Mouse (Mus musculus): ENCODE measurements around the gene Cybc1.

The Cybc1 gene

DNA sequence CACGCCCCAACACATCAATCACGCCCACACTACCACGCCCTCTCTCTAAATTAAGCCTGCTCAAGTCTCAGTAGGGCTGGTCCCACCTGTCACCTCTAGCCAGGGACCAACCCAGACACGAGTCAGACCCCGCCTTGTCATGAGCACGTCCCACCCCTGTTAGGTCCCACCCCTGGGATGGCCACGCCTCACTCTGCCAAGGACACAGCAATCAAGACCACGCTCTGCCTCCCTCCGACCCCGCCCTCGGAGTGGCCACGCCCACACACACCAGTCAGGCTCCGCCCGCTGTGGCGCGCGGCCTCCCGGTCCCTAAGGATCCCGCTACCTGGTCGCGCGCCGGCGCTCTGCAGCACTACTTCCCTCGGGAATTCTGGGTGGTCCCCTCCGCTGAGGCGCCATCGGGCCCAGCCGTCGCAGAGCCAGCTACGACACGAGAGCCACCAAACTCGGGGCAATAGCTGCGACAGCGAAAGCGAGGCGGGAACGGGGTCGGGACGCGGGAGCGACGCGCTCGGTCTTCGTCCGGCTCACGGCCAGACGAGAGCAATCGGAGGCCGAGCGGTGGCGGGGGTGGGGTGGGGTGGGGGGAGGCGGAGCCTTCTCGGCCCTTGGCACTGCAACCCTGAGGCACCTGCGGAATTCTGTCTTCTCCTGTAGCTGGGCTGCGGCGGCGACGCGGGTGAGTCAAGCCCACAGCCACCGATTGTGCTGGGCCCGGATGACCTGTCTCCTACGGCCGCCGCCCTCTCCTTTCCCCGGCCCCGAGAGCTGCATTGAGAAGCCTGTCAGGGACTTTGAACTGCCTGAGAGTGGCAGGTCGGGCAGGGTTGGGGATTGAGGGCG lies 24.7 kb downstream of the Cybc1 start, which contains the start of the genes Hexdc and Ogfod3:
Gene Hexdc (plus strand): TSS at position 273 of the 846 bp plus-strand sequence.
Gene Ogfod3 (minus strand): TSS at position 551 of the 846 bp plus-strand sequence.
- peak; percentile 98 for DNase-seq

DNA sequence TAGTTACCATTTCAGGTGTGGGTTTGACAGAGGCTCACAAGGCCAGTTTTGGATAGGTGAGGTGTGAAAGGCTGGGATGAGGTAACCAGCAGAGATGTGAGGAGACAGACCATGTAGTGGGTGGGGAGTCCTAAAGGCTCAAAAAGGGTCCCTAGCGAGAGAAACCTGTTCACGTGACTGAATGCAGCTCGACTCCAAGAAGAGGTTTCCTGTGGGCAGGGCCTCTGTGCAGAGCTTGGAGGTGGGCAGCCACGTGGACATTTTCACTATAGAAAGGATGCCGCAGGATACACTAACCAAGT lies 25.3 kb downstream of the Cybc1 start:
- DNase-seq = no peak

DNA sequence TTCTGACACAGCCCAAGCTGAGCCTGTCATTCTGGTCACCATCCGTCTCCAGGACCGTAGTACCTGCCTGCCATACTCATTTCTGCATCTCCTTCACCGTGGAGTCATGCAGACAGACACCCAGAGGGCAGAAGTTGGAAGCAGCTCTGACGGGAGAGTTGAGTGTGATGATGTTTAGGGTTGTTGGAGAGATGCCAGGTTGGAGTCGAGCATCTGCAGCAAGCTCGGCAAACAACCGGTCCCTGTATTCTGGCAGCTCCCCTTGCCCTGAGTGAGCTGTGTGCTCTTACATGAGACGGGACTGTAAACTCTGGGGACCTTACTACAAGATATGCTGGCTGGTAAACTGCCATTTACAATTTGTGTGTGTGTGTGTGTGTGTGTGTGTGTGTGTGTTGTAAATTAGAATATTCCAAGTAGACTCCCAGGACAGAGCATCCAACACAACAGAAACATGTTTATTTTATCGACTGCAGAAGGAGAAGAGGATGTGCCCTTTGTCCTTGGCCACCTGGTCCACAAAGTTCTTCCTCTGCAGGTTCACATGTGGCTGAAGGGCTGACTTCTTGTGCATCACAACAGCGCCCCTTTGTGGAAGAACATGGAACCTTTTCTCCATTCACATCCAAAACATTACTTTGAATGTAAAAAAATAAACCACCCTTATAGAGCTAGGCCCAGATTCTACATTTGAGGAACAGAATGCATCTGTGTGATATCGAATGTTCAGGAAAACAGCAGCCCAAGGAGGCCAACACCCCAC lies 27.5 kb downstream of the Cybc1 start:
- DNase-seq = peak; percentile 47

DNA sequence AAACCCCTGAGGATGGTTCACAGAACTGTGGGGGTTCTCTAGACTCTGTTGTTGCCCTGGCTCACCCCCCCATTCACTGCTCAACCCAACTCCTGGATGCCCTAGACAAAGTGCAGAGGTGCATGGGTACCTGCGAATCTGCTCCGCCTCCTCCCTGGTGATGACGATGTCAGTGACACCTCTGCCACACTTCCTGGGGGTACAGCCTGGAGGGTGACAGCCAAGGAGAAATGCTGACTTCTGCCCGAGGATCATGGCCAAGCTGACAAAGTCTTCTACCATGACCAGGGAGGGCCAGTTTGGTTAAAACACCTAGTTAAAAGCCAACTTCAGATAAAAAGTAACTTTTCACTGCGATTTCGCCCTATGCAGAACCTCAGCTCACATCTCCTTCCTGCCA lies 28.3 kb downstream of the Cybc1 start:
- no peak for DNase-seq

DNA sequence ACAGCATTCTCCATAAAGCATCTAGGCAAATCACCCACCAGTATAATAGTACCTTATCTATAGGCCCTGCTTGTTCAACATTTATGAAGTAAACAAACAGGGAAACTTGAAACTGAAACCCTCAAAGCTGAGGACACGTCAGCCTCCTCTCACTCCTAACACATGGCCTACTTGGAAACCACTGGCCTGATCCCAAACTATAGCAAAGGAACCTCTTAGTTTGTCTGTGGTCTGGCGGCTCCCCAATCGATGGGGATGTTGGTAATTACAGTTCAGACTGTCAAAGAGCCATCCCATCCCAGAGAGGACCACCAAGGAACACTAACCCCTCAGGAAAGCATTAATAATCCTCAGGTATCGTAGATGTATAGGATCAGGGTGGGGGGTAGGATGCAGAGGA lies 29.3 kb downstream of the Cybc1 start:
- no peak for DNase-seq

DNA sequence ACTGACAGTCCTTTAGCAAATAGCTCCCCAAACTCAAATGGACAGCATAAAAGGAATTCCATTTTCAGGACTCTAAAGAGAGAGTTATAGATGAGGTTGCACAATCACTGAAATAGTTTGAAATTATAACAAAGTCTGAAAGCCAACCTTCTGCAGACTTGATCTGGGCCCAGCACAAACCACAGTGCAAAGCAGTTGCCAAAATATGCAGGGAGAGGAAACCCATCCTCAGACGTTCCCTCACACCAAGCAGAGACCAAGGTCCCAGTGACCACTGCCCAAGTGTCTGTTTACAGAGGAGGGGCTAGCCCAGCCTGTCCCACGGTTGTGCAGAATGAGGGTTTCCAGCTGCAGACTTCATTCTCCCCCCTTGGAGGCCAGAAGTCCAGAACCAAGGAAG lies 30.5 kb downstream of the Cybc1 start:
- DNase-seq = no peak

DNA sequence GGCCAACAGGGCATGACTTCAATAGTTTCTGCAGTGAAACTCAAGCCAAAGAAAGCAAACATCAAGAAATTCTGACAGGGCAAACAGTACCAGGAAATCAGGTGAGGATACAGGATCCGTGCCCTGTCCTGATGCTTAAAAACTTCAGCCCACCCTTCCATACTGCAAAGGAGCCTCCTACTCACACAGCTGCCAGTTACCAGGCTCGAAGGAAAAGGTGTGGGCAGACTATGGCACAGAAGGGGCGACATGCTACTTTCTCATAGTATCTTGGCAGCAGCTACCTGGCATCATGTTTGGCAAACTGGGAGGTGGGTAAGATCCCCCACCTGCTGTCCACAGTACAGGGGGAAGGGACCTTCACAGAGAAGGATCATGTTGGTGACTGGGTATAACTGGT lies 35.7 kb downstream of the Cybc1 start:
- DNase-seq = no peak

DNA sequence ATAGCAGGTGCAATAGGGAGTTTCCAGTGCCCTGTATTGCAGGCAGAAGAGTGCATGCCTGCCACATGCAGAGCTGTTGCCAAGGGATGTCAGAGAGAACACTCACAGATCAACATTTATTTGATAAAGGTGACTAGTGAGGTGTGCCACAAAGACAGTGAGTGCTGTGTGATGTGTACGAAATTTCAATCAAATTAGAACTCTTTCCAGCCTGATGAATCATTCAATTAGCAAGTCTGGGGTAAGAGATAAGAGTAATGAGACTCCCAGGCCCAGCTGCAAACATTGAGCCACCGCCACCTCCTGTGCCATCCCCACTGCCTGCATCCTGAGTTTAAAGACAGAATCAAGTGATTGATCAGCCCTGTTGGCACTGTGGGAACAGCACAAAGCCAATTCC lies 36.4 kb downstream of the Cybc1 start:
- no peak for DNase-seq

DNA sequence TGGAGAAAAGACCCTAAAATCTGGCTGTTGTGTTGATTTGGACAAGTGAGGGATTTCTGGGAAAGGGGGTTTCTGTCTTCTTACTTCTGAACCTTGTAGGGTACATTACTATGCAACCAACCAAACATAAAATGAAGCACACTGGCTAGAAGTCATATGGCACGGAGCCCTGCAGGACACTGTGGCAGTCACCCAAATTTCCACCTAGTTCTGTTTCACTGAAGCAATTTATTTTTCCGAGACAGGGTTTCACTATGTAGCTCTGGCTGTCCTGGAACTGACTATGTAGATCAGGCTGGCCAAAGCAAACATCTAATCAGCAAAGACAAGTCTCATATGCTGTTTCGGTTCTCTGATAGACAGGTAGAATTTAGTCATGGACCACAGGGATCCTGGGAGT lies 39.4 kb downstream of the Cybc1 start:
- DNase-seq = no peak

DNA sequence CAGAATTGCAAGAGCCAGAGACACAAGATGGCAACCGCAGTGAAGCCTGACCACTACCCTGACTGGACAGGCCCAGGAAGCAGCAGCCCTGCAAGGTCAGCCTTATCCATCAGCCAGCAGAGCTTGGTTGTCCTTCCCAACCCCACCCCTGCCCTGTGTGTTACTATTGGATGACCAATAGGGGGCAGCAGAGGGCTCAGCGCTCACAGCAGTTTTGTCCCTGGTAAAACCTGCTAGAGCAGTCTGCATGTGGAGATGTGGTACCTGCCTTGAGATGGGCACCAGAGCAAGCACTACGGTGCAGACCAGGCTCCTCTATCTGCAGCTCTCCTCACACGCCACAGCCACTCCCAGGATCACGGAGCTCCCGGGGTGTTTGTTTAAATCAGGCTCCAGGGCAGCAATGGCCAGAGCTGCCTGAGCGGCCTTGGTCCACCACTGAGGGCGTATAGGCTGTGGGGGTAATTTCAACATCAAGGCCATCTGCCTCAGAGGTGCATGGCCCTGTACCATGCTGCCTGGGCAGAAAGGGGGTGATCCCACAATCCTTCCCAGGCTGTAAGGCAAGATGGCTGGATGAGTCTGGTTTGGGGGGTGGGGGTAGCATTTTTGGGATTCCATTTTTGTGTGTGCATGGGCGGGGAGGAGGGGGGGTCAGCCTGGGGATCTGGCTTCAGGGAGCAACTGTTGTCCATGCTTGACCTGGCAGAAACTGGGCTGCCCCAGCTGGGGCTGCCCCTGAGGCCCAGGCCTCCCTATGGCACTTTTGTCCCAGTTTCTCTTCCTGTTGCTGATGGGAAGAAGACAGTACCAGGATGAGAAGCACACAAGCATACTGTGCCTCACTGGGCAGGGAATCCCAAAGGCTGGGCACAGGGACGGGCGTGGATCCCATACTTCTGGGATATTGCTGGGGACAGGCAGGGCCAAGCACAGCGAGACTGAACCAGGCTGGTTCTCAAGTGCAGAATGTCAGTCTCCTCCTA lies 52.5 kb downstream of the Cybc1 start:
- peak; percentile 39 for DNase-seq

DNA sequence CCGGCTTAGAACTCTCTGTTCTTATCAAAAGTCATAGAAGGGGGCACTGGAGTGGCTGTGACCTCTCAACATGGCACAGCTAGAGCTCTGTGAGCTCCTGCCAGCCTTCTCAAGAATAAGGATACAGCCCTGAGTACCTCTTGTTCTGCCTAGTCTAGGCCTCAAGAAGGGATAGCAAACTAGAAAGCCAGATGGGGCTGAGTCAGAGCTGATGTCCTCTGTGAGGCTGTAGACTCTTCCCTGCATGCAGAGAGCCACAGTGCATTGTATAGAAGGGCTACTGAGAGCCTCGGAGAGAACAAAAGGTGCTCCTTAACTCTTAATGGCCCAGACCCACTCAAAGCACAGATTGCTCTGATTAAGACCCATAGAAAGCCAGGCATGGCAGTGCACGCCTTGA lies 54.9 kb downstream of the Cybc1 start:
- no peak for DNase-seq

DNA sequence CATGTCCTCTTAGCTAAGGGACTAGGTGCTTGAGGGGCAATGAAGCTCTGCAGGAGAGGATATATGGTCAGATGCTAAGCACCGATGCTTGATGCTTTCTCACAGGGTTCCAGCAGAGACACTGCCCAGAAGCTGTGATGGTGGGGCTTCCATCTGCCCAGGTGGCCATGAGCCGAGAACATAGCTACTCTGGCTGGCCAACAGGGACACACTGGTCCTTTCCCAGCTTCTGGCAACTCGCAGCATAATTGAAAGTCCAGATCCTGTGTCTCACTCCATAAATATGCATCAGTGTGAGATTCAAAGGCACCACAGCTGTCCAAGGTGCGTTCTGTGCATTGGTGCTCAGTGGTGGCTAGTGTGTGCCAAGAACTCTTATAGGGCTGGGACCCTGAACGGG lies 55.9 kb downstream of the Cybc1 start:
- DNase-seq = no peak

All from lung, postnatal 36 days (tissue).